Mouse (Mus musculus): ENCODE results near the gene Hpf1.

Gene Hpf1

GRCm38 (mm10) chr8:60954281-60955014, 64.2 kb downstream of the Hpf1 start:
- ChIA-PET CTCF (interaction anchor here in 2 of 4 experiments (1.2 to 1.5 kb wide), 2 partner anchors 11 to 13 kb away, joined by 3 to 5 read pairs; no protein-coding TSS in a partner anchor), POLR2A (interaction anchor here in 3 of 4 experiments (0.6 to 1.5 kb wide), 19 partner anchors 9 to 497 kb away, joined by 3 to 7 read pairs (median 4); partner anchors contain the start of genes Clcn3 (in 2 of the 3), Nek1 (in 2 of the 3) and Hpf1 (in 1 of the 3))

- ChIA-PET POLR2A (interaction anchor here in 1 of 4 experiments (0.8 to 2.0 kb wide), 3 partner anchors 8 to 20 kb away, joined by 3 to 8 read pairs (median 3); no protein-coding TSS in a partner anchor), CTCF (interaction anchor here in 1 of 4 experiments (0.6 kb wide), 1 partner anchor 339 kb away, joined by 3 read pairs; no protein-coding TSS in a partner anchor)
Observed at GRCm38 (mm10) chr8:60956847-60957246, 66.6 kb downstream of the Hpf1 start.
